In genomic region chr2:56550163-56550562, GRCm38 (mm10) we compare ENCODE assay signal across 20 mouse cellular contexts.
A peak's percentile ranks its signal among the peaks of the same experiment; 100 is the strongest.
DNase-seq lines count a peak whose midpoint lies in the region; ATAC-seq and TF ChIP-seq lines count a peak whose summit lies in the region.
"Had no signal": no experiment of that assay in that cellular context is flagged by ENCODE, and none has a peak within 500 bp of the region (broad histone marks: within the 10 kb centered on the region; RNA-seq: fewer than 3 reads in every experiment).

No protein-coding gene starts in this region.

- no peak overlapping the region for H3K27ac ChIP-seq in forebrain, embryonic 15.5 days (replicated peaks)
- no peak overlapping the region for H3K27ac ChIP-seq in forebrain, embryonic 13.5 days
- no peak overlapping the region for H3K27ac ChIP-seq in forebrain, postnatal 0 days (ENCODE audit: low read depth, low read length)
- no peak overlapping the region for H3K27ac ChIP-seq in forebrain, embryonic 10.5 days
- no peak overlapping the region for H3K27ac ChIP-seq in limb, embryonic 10.5 days
- H3K27ac ChIP-seq: embryonic facial prominence, embryonic 13.5 days; embryonic facial prominence, embryonic 15.5 days; gastrocnemius, adult 2 months had no signal

- no peak for TF ChIP-seq CTCF in forebrain, postnatal 0 days (IDR thresholded peaks at IDR 0.05; ENCODE audit: low read depth)
- no peak for TF ChIP-seq CTCF in brain, embryonic 14.5 days (IDR thresholded peaks at IDR 0.05; ENCODE audit: borderline replicate concordance, extremely low read depth, insufficient read depth, insufficient read length)

- no peaks in the 10 kb centered on the region for H3K36me3 ChIP-seq in forebrain, embryonic 15.5 days
- H3K36me3 ChIP-seq in forebrain, embryonic 13.5 days (ENCODE audit: poor library complexity, severe bottlenecking), result no peaks in the 10 kb centered on the region
- H3K36me3 ChIP-seq in forebrain, postnatal 0 days (ENCODE audit: insufficient read depth), result no peaks in the 10 kb centered on the region
- no peaks in the 10 kb centered on the region for H3K36me3 ChIP-seq in forebrain, embryonic 10.5 days (replicated peaks)
- no peaks in the 10 kb centered on the region for H3K36me3 ChIP-seq in limb, embryonic 10.5 days
- H3K36me3 ChIP-seq: embryonic facial prominence, embryonic 13.5 days; embryonic facial prominence, embryonic 15.5 days had no signal

- whole genome bisulfite sequencing in forebrain, embryonic 15.5 days, result 70% methylated on average over 2 of the region's 2 CpGs
- WGBS in forebrain, embryonic 13.5 days, result 87% methylated on average over 2 of the region's 2 CpGs
- WGBS in forebrain, postnatal 0 days, result 64% methylated on average over 2 of the region's 2 CpGs
- WGBS in forebrain, embryonic 10.5 days, result 83% methylated on average over 2 of the region's 2 CpGs
- 91% methylated on average over 2 of the region's 2 CpGs for WGBS in limb, embryonic 10.5 days

- TF ChIP-seq POLR2A in brain, embryonic 14.5 days (IDR thresholded peaks at IDR 0.05; ENCODE audit: borderline replicate concordance, extremely low read depth, insufficient read depth, insufficient read length, poor library complexity, severe bottlenecking), result no peak

- peak; percentile 35; the same call in 1 of the 2 replicates for ATAC-seq in forebrain, embryonic 15.5 days (replicated peaks)
- no peak; the same call in 1 of the 2 replicates for ATAC-seq in forebrain, embryonic 13.5 days
- peak; percentile 72; the same call in 1 of the 2 replicates for ATAC-seq in forebrain, postnatal 0 days

- no peaks in the 10 kb centered on the region for H3K4me1 ChIP-seq in forebrain, embryonic 15.5 days
- no peaks in the 10 kb centered on the region for H3K4me1 ChIP-seq in forebrain, embryonic 13.5 days
- H3K4me1 ChIP-seq in forebrain, postnatal 0 days (ENCODE audit: insufficient read depth), result no peaks in the 10 kb centered on the region
- no peaks in the 10 kb centered on the region for H3K4me1 ChIP-seq in forebrain, embryonic 10.5 days
- H3K4me1 ChIP-seq in limb, embryonic 10.5 days, result 0 out of 2 replicates have a peak, but pooled peaks cover 5% of the 10 kb centered on the region

- H3K4me2 ChIP-seq in forebrain, embryonic 15.5 days (replicated peaks), result no peak overlapping the region
- no peak overlapping the region for H3K4me2 ChIP-seq in forebrain, embryonic 13.5 days
- no peak overlapping the region for H3K4me2 ChIP-seq in forebrain, postnatal 0 days (ENCODE audit: low read depth)
- H3K4me2 ChIP-seq: embryonic facial prominence, embryonic 13.5 days; embryonic facial prominence, embryonic 15.5 days had no signal

- no peaks in the 10 kb centered on the region for H3K9me3 ChIP-seq in forebrain, embryonic 15.5 days
- H3K9me3 ChIP-seq in forebrain, embryonic 13.5 days (replicated peaks), result no peaks in the 10 kb centered on the region
- H3K9me3 ChIP-seq in forebrain, postnatal 0 days (ENCODE audit: low read length), result no peaks in the 10 kb centered on the region
- H3K9me3 ChIP-seq in forebrain, embryonic 10.5 days, result no peaks in the 10 kb centered on the region
- no peaks in the 10 kb centered on the region for H3K9me3 ChIP-seq in limb, embryonic 10.5 days (replicated peaks)
- H3K9me3 ChIP-seq: embryonic facial prominence, embryonic 13.5 days; embryonic facial prominence, embryonic 15.5 days had no signal

- DNase-seq in forebrain, postnatal 0 days, result peak; percentile 55
- no peak for DNase-seq in forebrain, embryonic 10.5 days (ENCODE audit: extremely low spot score, low spot score)
- DNase-seq in brain, embryonic 14.5 days (ENCODE audit: low read depth), result peak; percentile 53
- no peak for DNase-seq in heart, adult 8-10 months (ENCODE audit: low spot score)
- DNase-seq in limb, embryonic 10.5 days (ENCODE audit: low spot score), result no peak
- DNase-seq: adrenal gland, adult 2 months; adrenal gland, postnatal 10 days; adrenal gland, postnatal 25 days; cerebellum, adult 11-12 months; cerebellum, adult 2 months; cerebellum, adult 9-10 months; cerebellum, postnatal 10 days; cerebellum, postnatal 25 days; embryo, embryonic 11 days; gastrocnemius, adult 2 months had no signal

- H3K9ac ChIP-seq in forebrain, embryonic 15.5 days (replicated peaks), result no peak overlapping the region
- no peak overlapping the region for H3K9ac ChIP-seq in forebrain, embryonic 13.5 days
- H3K9ac ChIP-seq in forebrain, postnatal 0 days, result no peak overlapping the region
- H3K9ac ChIP-seq: embryonic facial prominence, embryonic 13.5 days; embryonic facial prominence, embryonic 15.5 days had no signal

- no peaks in the 10 kb centered on the region for H3K27me3 ChIP-seq in forebrain, embryonic 15.5 days
- H3K27me3 ChIP-seq in forebrain, embryonic 13.5 days, result no peaks in the 10 kb centered on the region
- H3K27me3 ChIP-seq in forebrain, postnatal 0 days (ENCODE audit: insufficient read depth, low read length), result no peaks in the 10 kb centered on the region
- no peaks in the 10 kb centered on the region for H3K27me3 ChIP-seq in forebrain, embryonic 10.5 days (ENCODE audit: poor library complexity, severe bottlenecking)
- H3K27me3 ChIP-seq in limb, embryonic 10.5 days (ENCODE audit: low read depth, poor library complexity, severe bottlenecking), result no peaks in the 10 kb centered on the region
- H3K27me3 ChIP-seq: embryonic facial prominence, embryonic 13.5 days; embryonic facial prominence, embryonic 15.5 days had no signal

- H3K4me3 ChIP-seq in forebrain, embryonic 15.5 days, result no peak overlapping the region
- H3K4me3 ChIP-seq in forebrain, embryonic 13.5 days, result no peak overlapping the region
- no peak overlapping the region for H3K4me3 ChIP-seq in forebrain, postnatal 0 days (ENCODE audit: low read depth, low read length)
- H3K4me3 ChIP-seq in forebrain, embryonic 10.5 days, result no peak overlapping the region
- no peak overlapping the region for H3K4me3 ChIP-seq in limb, embryonic 10.5 days
- H3K4me3 ChIP-seq: embryonic facial prominence, embryonic 13.5 days; embryonic facial prominence, embryonic 15.5 days; erythroblast, embryonic 14.5 days; gastrocnemius, adult 2 months had no signal

Comparison
In these comparisons a context has a peak if more than half of its experiments do, and no peak if none do; other contexts are left out.
1. DNase-seq: peak in forebrain, postnatal 0 days (single experiment) and brain, embryonic 14.5 days (single experiment); none in forebrain, embryonic 10.5 days (single experiment), heart, adult 8-10 months (single experiment) and limb, embryonic 10.5 days (single experiment).